Mouse (Mus musculus): ENCODE measurements at regions not wholly inside any gene's neighbourhood (a gene's known extent, or its start where the extent isn't known, plus 50 kb on each side); places are given as distances from the start of the nearest gene placed in this dataset.
A peak's percentile ranks its signal among the peaks of the same experiment; 100 is the strongest.

GRCm38 (mm10) chr12:25344354-25344753 lies 247.4 kb upstream of the Id2 start:
- no peak for DNase-seq (ENCODE audit: low read depth, low spot score)

DNA sequence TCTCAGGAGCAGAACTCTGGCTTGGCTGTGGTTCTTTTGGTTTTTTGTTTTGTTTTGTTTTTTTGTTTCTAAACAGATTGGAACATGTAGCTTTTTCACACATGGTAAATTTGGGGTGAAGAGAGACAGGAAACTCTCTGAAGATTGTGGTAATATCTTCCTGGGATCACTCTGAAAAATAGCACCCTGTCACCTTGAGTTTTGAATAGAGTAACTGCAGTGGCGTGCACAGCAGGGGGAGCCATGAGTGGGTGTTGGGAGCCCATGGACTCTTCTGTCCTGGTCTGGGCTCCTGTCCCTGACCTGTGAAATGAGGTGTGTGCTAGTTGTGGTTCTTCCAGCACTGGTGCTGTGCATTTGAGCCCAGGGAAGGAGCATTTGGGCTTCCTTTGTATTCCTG lies 241.8 kb upstream of the Id2 start:
- no peak for DNase-seq (ENCODE audit: low read depth, low spot score)

- DNase-seq (ENCODE audit: low read depth, low spot score), result peak; percentile 41
These were observed 239.0 kb upstream of the Id2 start for GRCm38 (mm10) chr12:25335930-25336329.

DNA sequence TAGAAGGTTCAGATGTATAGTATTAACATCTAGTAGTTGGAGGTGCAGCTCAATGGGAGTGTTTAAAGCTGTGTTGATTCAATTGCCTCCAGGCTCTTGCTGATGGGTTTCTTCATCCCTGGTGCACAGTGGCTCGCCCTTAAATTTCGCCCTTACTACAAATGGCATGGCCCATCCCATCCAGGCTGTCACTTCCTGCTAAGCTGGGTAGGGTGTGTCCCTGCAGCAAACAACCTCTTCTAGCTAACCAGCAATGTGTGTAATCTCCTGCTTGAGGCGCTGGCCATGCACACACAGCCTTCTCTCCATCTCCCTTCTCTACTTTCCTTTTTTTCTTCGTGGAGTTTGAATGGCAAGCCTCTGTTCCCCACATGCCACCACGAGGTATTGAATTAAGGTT lies 238.1 kb upstream of the Id2 start:
- no peak for DNase-seq (ENCODE audit: low read depth, low spot score)

GRCm38 (mm10) chr12:25332384-25333035 lies 235.6 kb upstream of the Id2 start:
- DNase-seq (ENCODE audit: low read depth, low spot score), result no peak

DNA sequence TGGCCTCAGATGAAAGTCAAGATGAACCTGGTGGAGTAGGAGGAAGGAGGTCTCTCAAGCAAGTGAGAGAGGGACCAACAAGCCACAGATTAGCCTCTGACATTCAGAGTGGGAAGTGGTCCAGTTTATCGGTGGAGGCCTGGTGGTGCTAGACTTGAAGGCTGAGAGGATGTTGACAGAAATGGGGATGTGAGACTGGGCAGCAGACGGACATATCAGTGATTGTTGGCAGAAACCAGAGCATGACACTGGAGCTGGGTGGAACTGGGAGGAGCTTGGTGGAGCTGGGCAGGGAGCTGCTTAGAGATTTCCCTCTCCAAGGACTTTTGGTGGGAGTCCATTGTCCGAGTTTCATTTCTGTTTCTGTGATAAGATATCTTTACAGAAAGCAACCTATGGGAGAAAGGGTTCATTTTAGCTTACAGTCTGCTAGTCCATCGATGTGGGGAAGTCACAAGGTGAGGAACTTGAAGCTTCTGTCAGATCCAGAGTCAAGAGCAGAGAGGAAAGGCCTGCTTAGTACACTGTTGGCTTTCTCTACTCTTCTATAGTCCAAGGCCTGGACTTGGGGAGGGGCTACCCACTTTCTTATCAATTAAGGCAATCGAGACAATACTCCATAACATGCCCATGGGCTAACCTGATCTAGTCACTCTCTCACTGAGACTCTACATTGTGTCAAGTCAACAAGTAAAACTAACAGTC lies 233.2 kb upstream of the Id2 start:
- DNase-seq (ENCODE audit: low read depth, low spot score), result no peak

DNA sequence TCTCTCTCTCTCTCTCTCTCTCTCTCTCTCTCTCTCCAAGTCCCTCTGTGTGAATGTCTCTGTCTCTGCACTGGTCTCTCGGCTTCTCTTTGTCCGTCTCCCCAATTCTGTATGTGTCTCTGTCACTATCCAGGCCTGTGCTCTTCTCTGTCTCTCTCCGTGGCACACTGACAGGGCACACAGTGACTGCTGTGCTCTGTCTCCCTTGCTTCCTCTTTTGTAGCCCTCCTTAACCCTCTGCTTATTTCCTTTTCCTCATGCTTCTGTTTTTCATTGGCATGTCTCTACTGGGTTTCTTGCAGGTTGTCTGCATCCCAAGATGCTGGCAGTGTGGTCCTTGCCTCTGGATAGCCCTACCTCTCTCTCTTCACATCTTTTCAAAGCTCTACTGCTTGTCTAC lies 229.0 kb upstream of the Id2 start:
- no peak for DNase-seq (ENCODE audit: low read depth, low spot score)

DNA sequence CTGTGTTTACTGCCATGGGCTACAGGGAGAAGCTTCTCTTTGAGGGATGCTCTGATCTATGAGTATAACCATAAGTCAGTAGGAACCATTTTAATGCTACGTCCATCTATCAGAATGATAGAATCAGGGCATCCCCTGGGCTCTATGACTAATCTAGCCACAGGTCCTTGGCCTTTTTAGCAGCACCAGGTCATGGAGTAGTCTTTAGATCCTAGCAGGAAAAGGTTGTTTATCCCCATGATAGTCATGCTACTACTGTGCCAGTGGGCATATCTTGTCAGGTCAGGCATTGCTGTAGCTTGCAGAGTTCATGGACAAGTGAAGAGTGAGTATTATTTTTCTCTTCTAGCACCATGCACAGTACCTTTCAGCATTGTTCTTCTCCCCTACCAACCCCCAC lies 226.2 kb upstream of the Id2 start:
- no peak for DNase-seq (ENCODE audit: low read depth, low spot score)

DNA sequence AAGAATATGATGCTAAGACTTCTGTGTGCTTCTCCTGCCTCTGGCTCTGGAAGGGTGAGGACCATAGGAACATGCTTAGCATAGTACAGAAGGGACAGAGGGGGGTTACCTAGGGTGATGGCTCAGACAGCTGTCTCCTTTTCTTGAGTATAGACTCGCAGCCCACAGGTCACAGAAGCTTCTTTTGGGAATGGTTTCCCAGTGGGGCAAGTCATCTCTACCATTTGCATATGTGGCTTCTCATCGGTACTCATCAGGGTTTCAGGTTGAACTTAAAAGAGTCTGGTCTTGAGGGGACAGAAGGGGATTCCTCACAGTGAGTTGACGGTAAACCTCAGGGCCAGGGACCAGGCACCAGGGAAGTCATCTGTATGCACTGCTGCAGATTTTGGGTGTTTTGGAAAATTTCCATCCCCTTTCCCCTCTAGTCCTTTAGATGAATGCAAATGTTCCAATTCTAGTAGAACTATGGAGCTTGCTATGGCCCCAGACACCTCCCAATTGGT lies 223.4 kb upstream of the Id2 start:
- DNase-seq (ENCODE audit: low read depth, low spot score), result no peak

- DNase-seq (ENCODE audit: low read depth, low spot score), result no peak
These were observed 222.9 kb upstream of the Id2 start for GRCm38 (mm10) chr12:25319846-25320245.

- no peak for DNase-seq (ENCODE audit: low read depth, low spot score)
These were observed 221.2 kb upstream of the Id2 start for GRCm38 (mm10) chr12:25318072-25318671.

GRCm38 (mm10) chr12:25315969-25316368 lies 219.0 kb upstream of the Id2 start:
- no peak for DNase-seq (ENCODE audit: low read depth, low spot score)

- no peak for DNase-seq (ENCODE audit: low read depth, low spot score)
These were observed 216.3 kb upstream of the Id2 start for GRCm38 (mm10) chr12:25313212-25313611.

DNA sequence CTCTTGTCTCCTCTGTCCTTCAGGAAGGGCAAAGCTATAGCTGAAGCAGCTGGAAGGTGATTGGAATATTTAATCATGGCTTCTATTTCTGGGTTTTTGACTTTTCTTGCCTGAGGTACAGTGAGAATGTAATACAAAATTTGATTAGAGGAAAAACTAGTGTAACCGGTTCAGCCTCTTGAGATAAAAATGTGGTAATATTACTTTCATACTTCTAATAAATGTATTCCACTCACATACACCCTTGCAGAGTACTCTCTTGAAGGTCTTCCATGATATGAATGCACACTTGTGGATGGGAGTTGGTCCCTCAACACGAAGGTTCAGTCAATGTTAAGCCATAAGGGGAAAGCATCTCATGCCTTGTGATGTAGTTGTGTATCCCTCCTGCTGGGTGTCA lies 215.4 kb upstream of the Id2 start:
- no peak for DNase-seq (ENCODE audit: low read depth, low spot score)

GRCm38 (mm10) chr12:25311728-25312127 lies 214.8 kb upstream of the Id2 start:
- DNase-seq (ENCODE audit: low read depth, low spot score), result no peak

DNA sequence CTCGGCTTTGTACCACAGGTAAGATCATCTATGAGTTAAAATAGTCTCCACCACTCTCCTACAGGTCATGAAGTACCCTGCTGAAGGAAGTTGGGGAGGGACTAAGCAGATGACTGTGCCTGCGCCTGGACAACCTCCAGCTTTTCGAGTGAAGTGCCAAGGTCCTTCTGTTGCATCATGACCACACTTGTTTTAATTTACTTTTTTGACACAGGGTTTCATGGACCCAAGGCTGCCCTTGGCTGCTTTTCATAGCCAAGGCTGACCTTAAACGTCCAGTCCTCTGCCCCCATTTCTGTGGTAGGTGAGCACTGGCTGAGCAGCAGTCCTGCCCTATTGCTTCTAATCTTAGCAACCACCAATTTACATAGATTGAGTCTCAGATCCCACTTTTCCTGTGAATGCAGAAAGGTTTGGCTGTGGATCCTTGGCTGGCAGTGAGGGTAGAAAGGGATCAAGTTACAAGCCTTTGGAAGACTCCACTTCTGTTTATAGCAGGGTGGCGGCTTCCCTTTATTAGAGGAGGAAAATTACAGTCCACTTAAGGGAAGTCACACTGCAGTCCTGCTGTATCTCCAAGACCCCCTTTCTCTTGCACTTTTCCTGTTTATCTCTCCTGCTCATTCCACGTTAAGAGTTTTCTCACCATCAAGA lies 213.5 kb upstream of the Id2 start:
- no peak for DNase-seq (ENCODE audit: low read depth, low spot score)

- no peak for DNase-seq (ENCODE audit: low read depth, low spot score)
These were observed 212.3 kb upstream of the Id2 start for GRCm38 (mm10) chr12:25309234-25309633.

GRCm38 (mm10) chr12:25305764-25306653 lies 209.1 kb upstream of the Id2 start:
- DNase-seq (ENCODE audit: low read depth, low spot score), result no peak

DNA sequence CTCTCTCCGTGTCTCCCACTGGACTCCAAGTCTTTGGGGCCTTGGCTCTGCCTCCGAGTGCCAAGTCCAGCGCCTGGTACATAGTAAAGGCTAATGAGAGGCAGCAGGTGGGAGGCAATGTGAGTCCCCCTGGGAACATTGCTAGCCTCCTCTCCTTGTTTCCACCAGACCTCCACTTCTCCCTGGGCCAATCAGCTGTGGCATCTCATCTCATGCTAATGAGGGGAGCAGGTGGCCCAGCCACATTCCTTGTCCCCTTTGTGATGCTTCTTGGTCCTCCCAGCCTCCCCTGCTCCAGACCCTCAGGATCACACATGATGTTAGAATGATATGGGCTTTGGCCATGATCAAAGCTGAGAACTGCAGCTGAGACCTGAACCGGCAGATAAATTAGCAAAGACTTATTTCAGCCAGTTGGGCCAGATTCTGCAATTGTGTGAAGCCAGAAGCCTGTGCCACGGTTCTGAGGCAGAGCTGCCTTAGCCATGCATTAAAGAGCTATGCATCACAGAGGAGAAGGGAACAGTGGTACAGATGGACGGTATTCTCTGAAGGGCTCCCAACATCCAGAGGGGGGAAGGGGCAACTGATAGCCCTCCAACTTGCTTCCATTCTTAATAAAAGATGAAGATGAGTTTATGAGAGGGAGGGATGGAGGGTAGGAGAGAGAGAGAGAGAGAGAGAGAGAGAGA lies 208.0 kb upstream of the Id2 start:
- DNase-seq (ENCODE audit: low read depth, low spot score), result no peak

GRCm38 (mm10) chr12:25303500-25304050 lies 206.6 kb upstream of the Id2 start:
- DNase-seq (ENCODE audit: low read depth, low spot score), result no peak

All from ES-CJ7 (cell line).